Mouse (Mus musculus): ENCODE measurements around the gene Prnp. TPM values are rescaled to one million over a fixed set of nuclear protein-coding genes. Genes with fewer than 3 reads are reported as not detected.

Prnp gene
- polyA plus RNA-seq, 1 experiment from 2014 or later, result 47.0 TPM

- Histone ChIP-seq H3K4me2 (no peak overlapping the region), H3K27ac (ENCODE audit: low read depth, low read length) (no peak overlapping the region), H3K4me1 (ENCODE audit: control insufficient read depth, insufficient read depth, low read length) (no peaks in the 10 kb centered on the region; the same call in 1 of the 2 replicates), H3K27me3 (ENCODE audit: control insufficient read depth, insufficient read depth, low read length) (peaks cover 7% of the 10 kb centered on the region; the same call in 1 of the 2 replicates), H3K4me3 (ENCODE audit: low read depth, low read length) (no peak overlapping the region), H3K9ac (ENCODE audit: low read depth, low read length) (no peak overlapping the region), H3K36me3 (ENCODE audit: control insufficient read depth, insufficient read depth, low read length) (no peaks in the 10 kb centered on the region), H3K9me3 (replicated peaks; ENCODE audit: control insufficient read depth, low read length) (no peaks in the 10 kb centered on the region)
- WGBS (ENCODE audit: insufficient replicate concordance), result 66% methylated on average over 7 of the region's 7 CpGs
- ATAC-seq (replicated peaks; ENCODE audit: insufficient number of reproducible peaks, low FRiP score, low TSS enrichment), result no peak
These were observed 46.9 kb downstream of the Prnp start for GRCm38 (mm10) chr2:131956336-131957256.

GRCm38 (mm10) chr2:131957731-131958222, 48.0 kb downstream of the Prnp start:
- no peaks in the 10 kb centered on the region for H3K36me3 ChIP-seq (ENCODE audit: control insufficient read depth, insufficient read depth, low read length)
- H3K27me3 ChIP-seq (ENCODE audit: control insufficient read depth, insufficient read depth, low read length), result peaks cover 7% of the 10 kb centered on the region; the same call in 1 of the 2 replicates
- H3K27ac ChIP-seq (ENCODE audit: low read depth, low read length), result no peak overlapping the region
- ATAC-seq (replicated peaks; ENCODE audit: insufficient number of reproducible peaks, low FRiP score, low TSS enrichment), result no peak
- no peaks in the 10 kb centered on the region; the same call in 1 of the 2 replicates for H3K4me1 ChIP-seq (ENCODE audit: control insufficient read depth, insufficient read depth, low read length)
- WGBS (ENCODE audit: insufficient replicate concordance), result 44% methylated on average over 9 of the region's 9 CpGs
- H3K9me3 ChIP-seq (replicated peaks; ENCODE audit: control insufficient read depth, low read length), result no peaks in the 10 kb centered on the region
- H3K9ac ChIP-seq (ENCODE audit: low read depth, low read length), result no peak overlapping the region
- no peak overlapping the region for H3K4me2 ChIP-seq
- no peak overlapping the region for H3K4me3 ChIP-seq (ENCODE audit: low read depth, low read length)

GRCm38 (mm10) chr2:131961671-131962070, 51.9 kb downstream of the Prnp start:
- no peaks in the 10 kb centered on the region for H3K36me3 ChIP-seq (ENCODE audit: control insufficient read depth, insufficient read depth, low read length)
- no peak for ATAC-seq (replicated peaks; ENCODE audit: insufficient number of reproducible peaks, low FRiP score, low TSS enrichment)
- H3K9me3 ChIP-seq (replicated peaks; ENCODE audit: control insufficient read depth, low read length), result no peaks in the 10 kb centered on the region
- no peak overlapping the region for H3K27ac ChIP-seq (ENCODE audit: low read depth, low read length)
- H3K9ac ChIP-seq (ENCODE audit: low read depth, low read length), result no peak overlapping the region
- no peak overlapping the region for H3K4me3 ChIP-seq (ENCODE audit: low read depth, low read length)
- H3K4me1 ChIP-seq (ENCODE audit: control insufficient read depth, insufficient read depth, low read length), result no peaks in the 10 kb centered on the region; the same call in 1 of the 2 replicates
- no peak overlapping the region for H3K4me2 ChIP-seq
- WGBS (ENCODE audit: insufficient replicate concordance), result 70% methylated on average over 2 of the region's 2 CpGs
- no peaks in the 10 kb centered on the region for H3K27me3 ChIP-seq (ENCODE audit: control insufficient read depth, insufficient read depth, low read length)

- H3K27me3 ChIP-seq (ENCODE audit: control insufficient read depth, insufficient read depth, low read length), result no peaks in the 10 kb centered on the region
- ATAC-seq (replicated peaks; ENCODE audit: insufficient number of reproducible peaks, low FRiP score, low TSS enrichment), result no peak
- H3K9me3 ChIP-seq (replicated peaks; ENCODE audit: control insufficient read depth, low read length), result no peaks in the 10 kb centered on the region
- 80% methylated on average over 2 of the region's 2 CpGs for WGBS (ENCODE audit: insufficient replicate concordance)
- no peak overlapping the region for H3K4me2 ChIP-seq
- H3K9ac ChIP-seq (ENCODE audit: low read depth, low read length), result no peak overlapping the region
- no peaks in the 10 kb centered on the region for H3K36me3 ChIP-seq (ENCODE audit: control insufficient read depth, insufficient read depth, low read length)
- H3K27ac ChIP-seq (ENCODE audit: low read depth, low read length), result no peak overlapping the region
- H3K4me3 ChIP-seq (ENCODE audit: low read depth, low read length), result no peak overlapping the region
- no peaks in the 10 kb centered on the region for H3K4me1 ChIP-seq (ENCODE audit: control insufficient read depth, insufficient read depth, low read length)
These were observed 60.9 kb downstream of the Prnp start for GRCm38 (mm10) chr2:131970597-131970996.

GRCm38 (mm10) chr2:131971098-131971497, 61.4 kb downstream of the Prnp start:
- Histone ChIP-seq H3K4me1 (ENCODE audit: control insufficient read depth, insufficient read depth, low read length) (no peaks in the 10 kb centered on the region), H3K4me3 (ENCODE audit: low read depth, low read length) (no peak overlapping the region), H3K9ac (ENCODE audit: low read depth, low read length) (no peak overlapping the region), H3K27ac (ENCODE audit: low read depth, low read length) (no peak overlapping the region), H3K27me3 (ENCODE audit: control insufficient read depth, insufficient read depth, low read length) (no peaks in the 10 kb centered on the region), H3K4me2 (no peak overlapping the region), H3K36me3 (ENCODE audit: control insufficient read depth, insufficient read depth, low read length) (no peaks in the 10 kb centered on the region), H3K9me3 (replicated peaks; ENCODE audit: control insufficient read depth, low read length) (no peaks in the 10 kb centered on the region)
- WGBS (ENCODE audit: insufficient replicate concordance), result 73% methylated on average over 4 of the region's 4 CpGs
- no peak for ATAC-seq (replicated peaks; ENCODE audit: insufficient number of reproducible peaks, low FRiP score, low TSS enrichment)

- H3K4me3 ChIP-seq (ENCODE audit: low read depth, low read length), result no peak overlapping the region
- no peaks in the 10 kb centered on the region for H3K27me3 ChIP-seq (ENCODE audit: control insufficient read depth, insufficient read depth, low read length)
- ATAC-seq (replicated peaks; ENCODE audit: insufficient number of reproducible peaks, low FRiP score, low TSS enrichment), result no peak
- H3K4me1 ChIP-seq (ENCODE audit: control insufficient read depth, insufficient read depth, low read length), result peaks cover 10% of the 10 kb centered on the region
- H3K36me3 ChIP-seq (ENCODE audit: control insufficient read depth, insufficient read depth, low read length), result no peaks in the 10 kb centered on the region
- H3K9me3 ChIP-seq (replicated peaks; ENCODE audit: control insufficient read depth, low read length), result no peaks in the 10 kb centered on the region
- no peak overlapping the region for H3K27ac ChIP-seq (ENCODE audit: low read depth, low read length)
- whole genome bisulfite sequencing (ENCODE audit: insufficient replicate concordance), result 77% methylated on average over 3 of the region's 3 CpGs
- no peak overlapping the region for H3K4me2 ChIP-seq
- H3K9ac ChIP-seq (ENCODE audit: low read depth, low read length), result no peak overlapping the region
These were observed 66.9 kb downstream of the Prnp start for GRCm38 (mm10) chr2:131976663-131977062.

- Histone ChIP-seq H3K27me3 (ENCODE audit: control insufficient read depth, insufficient read depth, low read length) (no peaks in the 10 kb centered on the region), H3K9me3 (replicated peaks; ENCODE audit: control insufficient read depth, low read length) (no peaks in the 10 kb centered on the region), H3K4me1 (ENCODE audit: control insufficient read depth, insufficient read depth, low read length) (peaks cover 10% of the 10 kb centered on the region), H3K9ac (ENCODE audit: low read depth, low read length) (peak overlapping the region; percentile 23; the same call in 1 of the 2 replicates), H3K4me2 (peak overlapping the region; percentile 43), H3K36me3 (ENCODE audit: control insufficient read depth, insufficient read depth, low read length) (no peaks in the 10 kb centered on the region), H3K4me3 (ENCODE audit: low read depth, low read length) (no peak overlapping the region), H3K27ac (ENCODE audit: low read depth, low read length) (peak overlapping the region; percentile 29; the same call in 1 of the 2 replicates)
- WGBS (ENCODE audit: insufficient replicate concordance), result 11% methylated on average over 9 of the region's 9 CpGs
- ATAC-seq (replicated peaks; ENCODE audit: insufficient number of reproducible peaks, low FRiP score, low TSS enrichment), result no peak; the same call in 1 of the 2 replicates
These were observed 71.1 kb downstream of the Prnp start for GRCm38 (mm10) chr2:131980866-131981265.

GRCm38 (mm10) chr2:131982546-131983196, 72.9 kb downstream of the Prnp start:
- Histone ChIP-seq H3K4me2 (no peak overlapping the region), H3K36me3 (ENCODE audit: control insufficient read depth, insufficient read depth, low read length) (no peaks in the 10 kb centered on the region), H3K27me3 (ENCODE audit: control insufficient read depth, insufficient read depth, low read length) (no peaks in the 10 kb centered on the region), H3K4me3 (ENCODE audit: low read depth, low read length) (no peak overlapping the region), H3K9ac (ENCODE audit: low read depth, low read length) (no peak overlapping the region), H3K4me1 (ENCODE audit: control insufficient read depth, insufficient read depth, low read length) (peaks cover 10% of the 10 kb centered on the region), H3K9me3 (replicated peaks; ENCODE audit: control insufficient read depth, low read length) (no peaks in the 10 kb centered on the region), H3K27ac (ENCODE audit: low read depth, low read length) (no peak overlapping the region)
- 14% methylated on average over 6 of the region's 6 CpGs for WGBS (ENCODE audit: insufficient replicate concordance)
- no peak for ATAC-seq (replicated peaks; ENCODE audit: insufficient number of reproducible peaks, low FRiP score, low TSS enrichment)
